Mouse (Mus musculus): ENCODE results near the gene Pim1.

DNA sequence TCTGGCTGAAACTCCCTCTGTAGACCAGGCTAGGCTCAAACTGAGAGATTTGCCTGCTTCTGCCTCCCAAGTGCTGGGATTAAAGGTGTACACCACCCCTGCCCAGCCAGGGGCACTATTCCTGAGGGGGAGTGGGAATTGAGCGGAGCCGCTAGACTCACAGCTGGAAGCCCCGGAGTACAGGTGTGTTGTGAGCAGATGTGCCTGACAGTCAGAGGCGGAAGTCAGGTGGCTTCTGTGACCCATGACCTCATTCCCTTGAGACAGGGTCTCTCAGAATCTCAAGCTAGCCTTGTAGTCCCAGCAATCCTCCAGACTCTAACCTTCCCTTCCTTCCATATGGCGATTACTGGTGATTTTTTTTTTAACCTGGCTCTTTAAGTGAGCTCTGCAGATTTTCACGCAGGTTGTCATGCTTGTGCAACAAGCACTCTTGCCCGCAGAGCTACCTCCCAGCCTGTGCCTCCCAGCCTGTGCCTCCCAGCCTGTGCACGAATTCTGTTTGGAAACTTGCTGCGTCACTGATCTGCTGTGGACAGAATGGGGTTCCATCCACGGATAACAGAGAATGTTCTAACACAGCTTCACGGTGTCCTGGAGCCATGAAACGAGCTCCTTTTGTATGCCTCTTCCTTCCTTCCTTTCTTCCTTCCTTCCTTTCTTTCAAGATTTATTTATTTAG lies 18.5 kb downstream of the Pim1 start:
- TF ChIP-seq CTCF (IDR thresholded peaks at IDR 0.05; ENCODE audit: extremely low read depth, insufficient read length, insufficient replicate concordance, low read depth, low read length) (no peak), POLR2A (IDR thresholded peaks at IDR 0.05; ENCODE audit: low read depth, low read length) (no peak)

Data from small intestine, adult 2 months (tissue).